Mouse (Mus musculus) brain, embryonic 14.5 days (tissue): ENCODE measurements at regions not wholly inside any gene's neighbourhood (a gene's known extent, or its start where the extent isn't known, plus 50 kb on each side); places are given as distances from the start of the nearest gene placed in this dataset.

ENCODE experiments used
- DNase-seq: peaks from one replicate; pipeline ENCODE4 v3.0.0-alpha.2; 2011; ENCODE audit warnings: low read depth
- CTCF ChIP-seq: fragments of 200-500 bp; IDR thresholded peaks from 2 replicates; pipeline ENCODE4 v1.5.1; 2012; ENCODE audit warnings: inconsistent platforms, mild to moderate bottlenecking, moderate library complexity, borderline replicate concordance; ENCODE audit not compliant: insufficient read depth, insufficient read length; ENCODE audit errors: extremely low read depth
- POLR2A ChIP-seq: fragments of 200-500 bp; IDR thresholded peaks from 2 replicates; pipeline ENCODE4 v1.6.1; 2012; ENCODE audit warnings: mild to moderate bottlenecking, inconsistent platforms, borderline replicate concordance; ENCODE audit not compliant: poor library complexity, insufficient read depth, insufficient read length, severe bottlenecking; ENCODE audit errors: extremely low read depth

DNA sequence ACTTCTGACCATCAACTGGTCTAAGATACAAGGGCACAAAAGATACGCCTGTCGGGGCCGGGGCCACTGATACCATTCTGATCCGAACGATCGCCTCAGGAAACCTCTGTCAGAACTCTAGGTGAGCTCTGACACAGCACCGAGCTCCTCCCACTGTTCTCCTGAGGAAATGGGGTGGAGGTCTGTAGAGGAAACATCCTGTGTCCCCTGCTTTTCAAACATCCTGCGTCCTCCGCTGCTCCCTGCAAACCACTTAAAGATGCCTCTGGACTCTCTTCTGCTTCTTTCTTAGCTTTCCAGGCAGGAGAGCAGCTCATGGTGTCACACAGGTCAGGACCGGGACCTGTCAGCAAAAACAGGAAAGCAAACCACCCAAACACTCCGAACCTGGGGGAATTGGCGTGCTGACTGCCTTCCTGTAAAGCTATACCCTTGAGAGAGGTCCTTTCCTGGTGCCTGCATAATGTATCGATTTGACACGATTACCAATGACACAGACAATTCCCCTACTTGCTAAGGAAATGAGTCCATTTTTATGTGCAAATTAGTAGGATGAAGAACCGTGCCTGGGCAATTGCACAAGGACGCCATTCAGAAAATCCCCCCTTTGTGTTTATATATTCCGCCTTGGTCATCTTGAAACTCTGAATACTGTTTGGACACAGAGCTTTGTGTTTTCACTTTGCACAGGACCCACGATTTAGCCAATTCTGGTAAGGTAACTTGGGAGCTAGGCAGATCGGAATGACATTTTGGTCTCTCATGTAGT is 58.4 kb upstream of the Kcnj15 start:
- no peak for TF ChIP-seq CTCF
- no peak for TF ChIP-seq POLR2A
- no peak for DNase-seq

DNA sequence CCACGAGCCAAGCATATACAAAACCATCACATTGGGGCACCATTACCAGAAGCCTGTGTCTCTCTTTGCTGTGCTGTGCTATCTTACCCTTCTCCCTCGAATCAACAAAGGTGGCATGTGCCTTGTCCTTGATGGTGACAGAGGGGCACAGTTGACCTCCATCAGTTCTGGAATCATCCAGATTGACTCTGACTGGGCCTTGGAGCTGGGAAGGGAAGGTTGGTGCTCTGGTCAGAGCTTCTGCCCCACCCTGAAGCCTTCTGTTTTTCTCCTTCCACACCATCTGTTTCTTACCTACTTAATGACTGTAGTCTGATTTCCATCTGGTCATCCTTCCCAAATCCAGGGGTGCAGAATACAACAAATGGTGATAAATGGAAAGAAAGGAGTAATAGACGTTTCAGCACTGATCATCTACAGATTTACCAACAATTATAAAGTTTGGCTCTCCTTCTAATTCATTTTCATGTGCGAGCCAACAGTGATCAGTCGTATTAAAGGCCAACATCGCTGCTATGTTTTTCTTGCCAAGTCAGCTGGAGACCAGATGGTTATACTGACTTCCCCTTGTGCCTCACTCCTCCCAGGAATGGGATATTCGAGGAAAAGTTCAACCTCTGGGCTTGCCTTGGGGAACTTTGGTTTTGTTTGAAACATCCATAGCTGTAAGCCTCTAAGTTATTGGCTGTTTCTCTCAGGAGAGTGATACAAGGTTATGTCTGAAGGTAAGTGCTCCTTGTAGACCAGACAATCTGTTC is 55.1 kb upstream of the Kcnj15 start:
- TF ChIP-seq CTCF (no peak), POLR2A (no peak)

DNA sequence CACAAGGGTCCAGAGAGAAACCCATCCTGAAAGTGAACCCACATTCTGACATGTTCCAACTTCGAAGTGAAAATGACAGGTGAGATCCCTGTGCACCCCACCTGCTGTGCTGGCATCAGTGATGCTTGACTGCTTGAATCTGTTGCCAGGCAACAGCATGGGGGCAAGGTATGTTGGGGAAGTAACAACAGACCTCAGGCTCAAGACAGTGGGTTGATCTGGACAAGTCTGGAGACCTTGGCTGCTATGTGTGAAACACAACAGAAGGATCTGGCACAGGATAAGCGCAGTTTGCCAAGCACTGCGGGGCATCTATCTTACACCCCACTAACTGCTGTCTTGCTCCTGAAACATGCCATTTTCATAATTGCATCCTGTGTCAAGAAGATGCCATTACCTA is 54.3 kb upstream of the Kcnj15 start:
- no peak for DNase-seq
- TF ChIP-seq POLR2A (no peak), CTCF (no peak)

More for the DNA sequence above, 55.1 kb upstream of the Kcnj15 start:
- DNase-seq: no peak

DNA sequence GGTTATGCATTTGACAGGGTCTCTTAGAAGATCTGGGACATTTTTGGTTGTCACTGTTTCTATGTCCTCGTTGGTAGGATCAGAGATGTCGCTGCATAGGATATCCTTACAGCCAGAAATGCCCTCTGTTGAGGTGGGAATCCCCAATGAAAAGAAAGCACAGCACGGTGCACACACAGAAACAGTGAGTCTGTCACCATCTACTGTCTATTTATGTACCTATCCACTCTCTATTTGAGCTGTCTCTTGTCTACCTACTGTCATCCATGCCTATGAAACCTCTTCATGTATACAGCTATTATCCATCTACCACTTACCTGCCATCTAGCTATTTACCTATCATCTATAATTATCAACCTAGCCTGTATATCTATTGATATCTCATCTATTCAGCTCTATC is 53.6 kb upstream of the Kcnj15 start:
- no peak for DNase-seq
- no peak for TF ChIP-seq POLR2A
- no peak for TF ChIP-seq CTCF

DNA sequence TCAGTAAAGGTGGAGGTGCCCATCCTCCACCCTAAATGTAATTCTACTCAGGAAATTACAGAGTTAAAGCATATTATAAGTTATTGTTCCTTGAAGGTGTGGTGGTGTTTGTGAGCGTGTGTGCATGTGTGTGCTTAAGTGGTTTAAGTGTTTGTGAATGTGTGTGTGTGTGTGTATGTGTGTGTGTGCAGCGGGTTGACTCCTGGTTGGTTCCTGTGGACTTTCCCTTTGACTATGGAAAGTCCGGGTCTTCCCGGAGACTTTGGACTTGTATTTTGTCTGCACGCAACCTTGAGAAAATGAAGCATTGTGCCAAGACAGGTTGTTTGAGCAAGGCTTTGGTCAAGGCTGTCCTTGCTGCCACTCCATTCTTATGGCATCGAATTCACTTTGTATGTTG is 52.9 kb upstream of the Kcnj15 start:
- TF ChIP-seq POLR2A: no peak
- no peak for TF ChIP-seq CTCF
- no peak for DNase-seq

DNA sequence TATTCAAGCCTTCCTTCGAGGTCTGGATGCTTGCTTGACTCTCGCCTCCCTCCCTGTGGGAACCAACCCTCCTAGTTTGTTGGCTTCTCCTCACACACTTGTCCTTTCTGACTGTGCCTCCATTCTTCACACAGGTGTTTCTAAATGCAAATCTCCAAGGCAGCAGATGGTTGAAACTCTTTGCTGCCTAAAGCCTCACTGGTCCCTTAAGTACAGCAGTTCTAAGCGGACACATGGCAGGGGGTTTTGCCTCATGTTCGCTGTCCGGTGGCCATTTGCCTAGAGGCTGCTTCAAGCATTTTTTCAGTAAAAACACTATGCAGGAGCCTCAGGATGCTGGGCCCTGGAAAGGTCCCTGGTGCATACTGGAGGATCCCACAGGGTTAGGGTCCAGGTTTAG is 50.9 kb upstream of the Kcnj15 start:
- no peak for TF ChIP-seq CTCF
- TF ChIP-seq POLR2A: no peak

DNA sequence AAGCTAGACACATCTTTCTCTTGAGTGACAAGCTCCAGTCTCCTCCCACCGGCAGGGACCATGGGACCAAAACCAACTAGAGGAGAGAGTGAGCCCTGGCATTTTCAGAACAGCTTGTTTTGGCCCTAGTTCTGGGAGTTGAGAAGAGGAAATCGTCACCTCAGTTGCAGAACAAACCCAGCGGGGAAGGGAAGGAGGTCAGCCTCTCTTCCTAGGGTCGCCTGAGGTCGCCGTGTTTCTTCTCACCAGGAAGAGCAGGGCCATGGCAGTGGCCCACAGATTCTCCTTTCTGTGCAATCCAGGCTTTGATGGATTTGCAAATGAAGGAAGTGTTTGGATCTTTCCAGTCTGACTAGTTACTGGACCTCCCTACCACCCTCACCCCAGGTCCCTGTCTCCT is 49.8 kb upstream of the Kcnj15 start:
- DNase-seq: no peak
- TF ChIP-seq POLR2A: no peak
- TF ChIP-seq CTCF: no peak

More for the DNA sequence above, 50.9 kb upstream of the Kcnj15 start:
- DNase-seq: no peak
